Mouse (Mus musculus): ENCODE data around the gene Pcbp4.

The Pcbp4 gene

DNA sequence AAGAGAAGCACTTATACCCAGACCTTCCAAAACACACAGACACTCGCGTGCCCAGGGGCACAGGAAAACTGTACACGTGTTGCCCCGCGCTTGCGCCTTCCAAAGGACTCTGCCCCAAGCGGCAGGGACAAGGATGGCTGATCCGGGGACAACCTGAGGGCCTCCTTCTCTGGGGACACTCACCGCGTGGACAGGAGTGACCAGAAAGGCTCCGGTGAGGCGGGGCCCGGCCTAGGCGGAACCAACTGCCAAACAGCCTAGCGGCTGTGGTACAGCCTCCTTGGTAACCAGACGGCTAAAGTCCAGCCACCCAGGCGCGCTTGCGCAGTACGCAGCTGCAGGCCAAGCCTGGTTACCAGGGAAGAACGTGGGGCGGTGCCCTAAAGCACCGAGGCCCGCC lies 5.7 kb upstream of the Pcbp4 start, which contains the start of the genes Abhd14b and Abhd14a:
TSS of gene Abhd14b (plus strand) at position 112 of the 400 bp plus-strand sequence.
TSS of gene Abhd14a (minus strand) at position 331 of the 400 bp plus-strand sequence.
- DNase-seq (ENCODE audit: low spot score): peak; percentile 94

DNA sequence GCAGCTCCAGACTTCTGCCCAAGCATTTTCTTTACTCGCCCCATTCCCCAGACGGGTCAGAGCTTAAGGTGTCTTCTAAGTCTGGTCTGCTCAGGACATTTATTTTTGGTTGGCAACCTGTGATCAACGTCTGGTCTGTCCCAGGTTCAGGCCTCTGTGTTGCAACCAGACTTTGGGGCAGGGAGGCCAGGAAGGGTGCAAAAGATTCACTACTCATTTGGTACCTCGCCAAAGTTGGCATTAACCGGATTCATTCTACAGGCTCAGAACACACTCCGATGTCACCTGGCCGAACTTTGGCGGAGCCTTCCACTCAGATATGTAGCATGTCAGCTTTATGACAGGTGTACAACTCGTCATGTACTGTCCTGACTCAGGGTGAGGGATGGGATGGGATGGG lies 5.1 kb upstream of the Pcbp4 start:
- no peak for DNase-seq (ENCODE audit: low spot score)

DNA sequence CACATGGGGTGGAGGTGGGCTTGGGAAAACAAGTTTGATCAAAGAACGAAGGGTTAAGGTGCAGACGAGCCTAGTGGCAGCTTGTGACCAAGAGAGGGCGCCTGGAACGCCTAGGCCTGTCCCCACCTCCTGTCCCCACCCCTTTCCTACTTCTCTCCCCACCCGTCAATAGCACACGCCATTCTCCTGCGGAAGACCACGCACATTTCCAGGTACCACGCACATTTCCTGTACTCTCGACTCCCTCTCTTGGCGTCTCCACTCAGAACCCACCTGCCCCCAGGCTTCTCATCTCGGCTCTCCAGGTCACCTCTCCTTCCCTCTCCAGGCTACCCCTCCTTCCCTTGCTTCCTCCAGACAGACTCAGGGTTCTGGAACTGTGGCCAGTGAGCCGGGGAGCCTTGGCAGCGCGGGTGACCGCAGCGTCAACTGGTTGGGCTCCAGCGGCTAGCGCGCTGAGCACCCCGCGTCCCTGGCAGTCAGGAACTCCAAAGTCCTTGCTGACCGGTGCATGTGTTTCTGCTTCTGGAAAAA lies 4.5 kb upstream of the Pcbp4 start:
- DNase-seq (ENCODE audit: low spot score): peak; percentile 82

DNA sequence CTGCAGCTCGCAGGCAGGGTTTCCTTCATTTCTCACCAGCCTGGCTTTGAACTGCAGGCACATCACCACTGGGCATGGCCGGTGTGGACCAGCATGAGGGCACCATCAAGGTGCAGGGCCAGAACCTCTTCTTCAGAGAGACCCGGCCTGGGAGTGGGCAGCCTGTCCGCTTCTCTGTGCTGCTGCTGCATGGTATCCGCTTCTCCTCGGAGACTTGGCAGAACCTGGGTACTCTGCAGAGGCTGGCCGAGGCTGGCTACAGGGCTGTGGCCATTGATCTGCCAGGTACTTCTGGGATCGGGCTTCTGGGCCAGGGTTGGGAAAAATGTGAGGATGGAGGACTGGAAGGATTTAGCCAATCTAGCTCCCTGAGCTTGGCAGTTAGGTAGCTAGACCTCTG lies 3.1 kb upstream of the Pcbp4 start:
- no peak for DNase-seq (ENCODE audit: low spot score)

DNA sequence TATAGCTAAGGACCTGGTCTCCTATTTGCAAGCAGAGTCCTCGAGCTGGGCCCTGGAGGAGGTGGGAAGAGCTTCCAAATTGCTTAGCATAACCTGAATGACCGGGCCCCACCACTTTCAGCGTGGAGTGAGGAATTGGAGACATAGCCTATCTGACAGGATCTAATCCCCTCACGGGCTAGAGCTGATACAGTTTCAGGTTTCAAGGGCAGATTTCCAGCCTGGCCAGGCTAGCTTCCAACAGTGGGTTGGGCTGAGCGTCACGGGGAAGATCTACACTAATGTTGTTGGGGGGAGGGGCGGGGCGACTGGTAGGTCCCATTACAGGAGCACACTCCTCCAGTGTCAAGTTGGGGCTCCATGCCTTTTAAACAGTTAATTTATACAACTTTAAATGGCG lies 2.4 kb upstream of the Pcbp4 start:
- peak; percentile 37 for DNase-seq (ENCODE audit: low spot score)

DNA sequence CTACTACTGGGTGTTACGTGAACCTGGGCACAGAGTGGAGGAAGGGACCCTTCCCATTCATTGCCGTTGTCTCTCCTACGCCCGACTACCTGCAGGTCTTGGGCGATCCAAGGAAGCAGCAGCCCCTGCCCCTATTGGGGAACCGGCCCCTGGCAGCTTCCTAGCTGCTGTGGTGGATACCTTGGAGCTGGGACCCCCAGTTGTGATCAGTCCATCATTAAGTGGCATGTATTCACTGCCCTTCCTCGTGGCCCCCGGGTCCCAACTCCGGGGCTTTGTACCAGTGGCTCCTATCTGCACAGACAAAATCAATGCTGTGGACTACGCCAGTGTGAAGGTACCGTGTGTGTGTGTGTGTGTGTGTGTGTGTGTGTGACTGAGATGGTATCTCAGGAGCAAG lies 1.8 kb upstream of the Pcbp4 start:
- DNase-seq (ENCODE audit: low spot score): no peak

DNA sequence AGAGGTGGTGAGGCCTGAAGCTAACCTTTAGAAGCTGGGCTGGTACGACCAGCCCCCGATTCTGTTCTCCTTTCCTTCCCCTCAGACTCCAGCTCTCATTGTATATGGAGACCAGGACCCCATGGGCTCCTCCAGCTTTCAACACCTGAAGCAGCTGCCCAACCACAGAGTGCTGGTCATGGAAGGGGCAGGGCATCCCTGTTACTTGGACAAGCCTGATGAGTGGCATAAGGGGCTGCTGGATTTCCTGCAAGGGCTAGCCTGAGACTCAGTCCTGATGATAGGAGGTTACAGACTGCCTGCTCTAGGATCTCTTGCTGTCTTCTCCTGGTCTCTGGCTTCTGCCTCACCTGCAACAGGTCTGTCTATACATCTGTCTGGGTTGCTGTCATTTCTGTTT lies 1.2 kb upstream of the Pcbp4 start:
- DNase-seq (ENCODE audit: low spot score): no peak

DNA sequence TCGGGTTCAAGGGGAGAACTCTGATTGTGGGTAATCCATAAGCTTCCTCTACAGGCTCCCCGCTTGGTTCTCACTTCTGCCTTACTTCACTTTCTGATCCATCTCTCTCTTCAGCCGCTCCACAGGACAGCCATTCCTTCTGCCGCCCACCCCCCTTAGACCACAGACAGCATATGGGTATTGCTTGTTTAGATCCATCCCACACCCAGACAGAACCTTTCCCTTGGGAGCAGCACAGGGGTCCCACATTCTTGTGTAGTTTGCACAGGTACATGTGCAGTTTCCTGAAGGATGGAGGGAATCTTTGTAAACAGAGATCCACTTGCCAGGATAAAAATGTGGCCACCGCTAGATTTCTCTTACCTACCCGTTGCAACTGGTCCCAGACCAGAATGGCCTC lies 740 bp upstream of the Pcbp4 start:
- no peak for DNase-seq (ENCODE audit: low spot score)

DNA sequence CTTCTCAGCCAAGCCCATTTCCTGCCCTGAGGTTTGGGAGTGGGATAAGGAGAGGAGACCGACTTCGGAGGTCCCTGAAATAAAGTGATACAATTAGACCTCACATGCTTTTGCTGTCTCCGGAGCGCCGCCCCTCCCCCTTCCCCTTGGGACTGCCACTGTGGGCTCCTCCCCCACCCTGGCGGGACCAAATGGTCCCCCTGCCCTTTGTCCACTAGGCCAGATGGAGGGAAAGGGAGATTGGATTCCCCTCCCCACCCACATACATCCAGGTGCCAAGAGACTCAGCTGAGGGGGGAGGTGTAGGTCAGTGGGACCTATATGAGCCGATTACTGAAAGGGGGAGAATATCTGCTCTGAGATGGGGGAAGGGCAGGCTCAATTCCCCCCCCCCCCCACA lies 270 bp upstream of the Pcbp4 start:
- peak; percentile 82 for DNase-seq (ENCODE audit: low spot score)

DNA sequence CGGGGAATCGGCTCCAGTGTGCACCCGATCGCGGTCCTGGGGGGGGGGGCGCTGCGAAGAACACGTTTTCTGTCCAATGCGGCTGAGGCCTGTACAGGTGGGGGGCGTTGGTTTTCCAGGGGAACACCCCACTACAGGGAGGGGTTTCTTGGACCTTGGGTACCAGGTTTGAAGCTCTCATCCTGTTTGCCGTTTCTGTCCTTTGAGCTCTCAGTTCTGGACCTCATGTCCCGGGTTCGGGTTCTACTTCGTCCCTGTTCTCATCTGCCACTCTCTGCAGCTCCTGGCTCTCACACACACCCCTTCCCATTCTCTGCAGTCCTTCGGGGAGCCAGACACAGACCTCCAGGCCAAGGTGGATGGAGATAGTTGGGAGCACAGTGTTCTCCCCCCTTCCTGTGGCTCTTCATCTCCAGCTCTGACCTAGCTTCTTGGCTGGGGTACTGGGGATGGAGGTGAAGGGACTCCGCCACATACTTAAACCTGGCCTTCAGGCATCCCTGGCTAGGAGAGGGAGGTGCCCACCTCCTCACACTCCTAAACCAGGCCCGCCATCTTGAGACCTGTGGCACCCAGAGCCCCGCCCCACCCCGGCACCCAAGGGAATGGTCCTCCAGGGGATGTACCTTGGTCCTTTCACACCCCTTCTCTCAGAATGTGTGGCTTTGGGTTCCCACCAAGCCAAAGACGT lies 1.1 kb downstream of the Pcbp4 start:
- no peak for DNase-seq (ENCODE audit: low spot score)

DNA sequence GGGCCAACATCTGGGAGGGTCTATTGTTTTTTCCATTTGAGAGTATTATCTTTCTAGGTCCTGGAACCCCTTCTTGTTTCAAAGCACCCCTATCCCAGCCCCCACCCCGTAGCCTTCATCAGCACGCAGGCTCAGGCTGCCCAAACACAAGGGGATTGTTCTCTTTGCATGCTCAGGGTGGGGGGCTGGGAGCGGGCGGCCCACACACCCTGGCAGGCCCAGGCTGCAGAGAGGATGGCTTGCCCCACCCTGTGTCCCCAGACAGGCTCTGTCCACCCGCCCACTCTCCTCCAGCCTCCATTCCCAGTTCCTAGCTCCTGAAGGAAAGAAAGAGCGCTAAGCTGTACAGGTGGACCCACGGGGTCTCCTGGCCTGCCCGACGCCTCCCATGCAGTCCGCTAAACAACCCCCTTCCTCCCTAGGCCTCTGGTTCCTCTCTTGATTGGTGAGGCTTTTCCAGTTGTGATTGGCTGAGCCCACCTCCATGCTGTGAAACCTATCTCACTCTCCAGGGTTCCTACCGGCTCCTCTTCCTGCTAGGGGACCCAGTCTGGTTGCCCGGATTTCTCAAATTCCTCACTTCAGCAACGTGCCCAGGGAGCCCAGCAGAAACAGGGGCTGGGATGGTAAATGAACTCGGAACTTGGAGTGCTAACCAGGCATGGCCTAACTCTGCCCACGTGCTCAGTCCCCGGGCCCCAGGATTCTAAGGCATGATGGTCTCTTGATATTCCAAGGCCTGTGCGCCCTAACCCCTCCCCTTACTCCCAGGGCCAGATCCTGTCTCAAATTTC lies 2.0 kb downstream of the Pcbp4 start:
- peak; percentile 60 for DNase-seq (ENCODE audit: low spot score)

DNA sequence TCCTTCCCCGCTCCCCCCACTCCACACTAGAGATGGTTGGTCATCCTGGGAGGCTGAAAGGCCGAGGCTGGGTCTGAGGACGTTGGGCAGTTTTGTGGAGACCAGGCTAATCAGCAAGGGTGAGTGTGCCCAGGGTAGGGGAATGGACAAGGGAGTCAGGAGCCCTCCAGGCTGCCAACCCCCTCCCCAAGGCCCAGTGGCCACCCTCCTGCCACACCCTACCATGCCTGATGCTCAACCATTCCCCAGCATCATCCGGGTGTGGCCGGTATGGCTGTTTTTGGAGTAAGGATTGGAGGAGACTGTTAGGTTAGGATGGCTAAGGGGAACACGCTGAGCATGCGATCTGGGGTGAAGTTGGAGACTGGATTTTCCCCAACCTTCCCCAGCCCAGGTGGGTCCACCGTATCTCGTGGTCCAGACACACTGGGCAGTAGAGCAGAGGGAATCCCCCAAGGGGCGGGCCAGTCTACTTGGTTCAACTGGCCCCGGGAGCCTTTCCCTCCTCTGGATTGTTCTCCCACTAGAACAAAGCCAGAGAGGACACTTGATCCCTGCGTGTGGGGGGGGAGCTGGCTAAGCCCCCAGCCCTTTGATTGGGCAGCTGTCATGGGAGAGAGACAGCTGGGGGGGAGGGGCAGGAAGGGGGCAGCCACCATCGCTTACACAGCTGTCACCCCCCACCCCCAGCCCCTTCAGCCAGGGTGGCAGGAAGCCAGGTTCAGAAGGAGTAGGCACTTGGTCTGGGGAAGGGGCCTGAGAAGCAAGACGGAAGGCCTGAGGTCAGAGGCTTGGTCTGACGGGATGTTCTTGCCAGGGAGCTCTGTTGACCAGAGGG lies 3.5 kb downstream of the Pcbp4 start:
- peak; percentile 80 for DNase-seq (ENCODE audit: low spot score)

DNA sequence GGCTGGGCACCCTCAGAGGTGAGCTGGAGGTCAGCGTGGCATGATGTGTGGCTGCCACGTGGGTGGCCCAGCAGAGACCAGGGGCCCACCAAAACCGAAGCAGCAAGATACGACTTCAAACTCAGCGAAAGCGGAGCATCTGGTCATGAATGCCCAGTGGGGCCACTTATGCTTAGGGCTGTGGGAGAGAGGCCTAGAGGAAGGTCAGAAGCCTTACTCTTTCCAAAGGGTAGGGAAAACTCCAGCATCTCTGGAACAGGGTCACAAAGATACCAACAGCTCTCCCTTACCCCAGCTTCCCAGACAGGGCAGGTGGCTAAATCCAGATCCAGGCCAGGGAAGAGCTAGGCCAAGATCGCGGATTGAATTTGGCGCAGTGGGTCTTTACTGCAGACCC lies 4.1 kb downstream of the Pcbp4 start:
- DNase-seq (ENCODE audit: low spot score): peak; percentile 76

DNA sequence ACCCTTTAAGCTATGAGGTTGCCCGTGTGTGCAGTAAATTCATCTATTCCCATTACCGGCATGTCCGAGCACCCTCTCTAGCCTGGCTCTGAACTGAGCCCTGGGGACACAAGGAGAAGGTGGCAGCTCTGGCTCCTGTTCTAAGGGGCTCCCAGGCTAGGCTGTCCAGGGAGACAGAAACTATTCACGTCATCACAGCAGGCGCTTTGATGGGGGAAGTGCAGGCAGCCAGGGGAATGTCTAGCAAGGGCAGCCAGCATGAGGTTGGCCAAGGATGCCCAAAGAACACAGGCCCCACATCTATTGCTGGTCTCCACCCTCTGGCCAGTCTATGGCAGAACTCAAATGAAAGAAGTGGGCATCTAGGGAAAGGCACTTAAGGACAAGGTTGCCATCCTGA lies 4.8 kb downstream of the Pcbp4 start:
- no peak for DNase-seq (ENCODE audit: low spot score)

DNA sequence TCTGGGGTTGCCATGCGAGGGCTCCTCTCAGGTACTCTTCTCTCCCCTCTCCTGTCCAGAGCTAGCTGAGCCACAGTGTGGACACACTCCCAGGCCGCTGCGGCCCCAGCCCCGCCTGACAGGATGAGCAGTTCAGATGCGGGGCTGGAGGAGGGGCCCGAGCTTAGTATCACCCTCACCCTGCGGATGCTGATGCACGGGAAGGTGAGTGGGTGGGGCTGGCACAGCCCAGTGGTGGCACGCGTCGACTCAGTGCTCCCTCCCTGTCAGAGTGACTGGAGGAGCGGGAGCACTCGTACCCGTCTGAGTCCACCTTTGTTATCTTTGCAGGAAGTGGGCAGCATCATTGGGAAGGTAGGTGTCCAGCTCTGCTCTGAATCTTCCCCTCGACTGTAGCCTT lies 6.9 kb downstream of the Pcbp4 start:
- DNase-seq (ENCODE audit: low spot score): no peak

DNA sequence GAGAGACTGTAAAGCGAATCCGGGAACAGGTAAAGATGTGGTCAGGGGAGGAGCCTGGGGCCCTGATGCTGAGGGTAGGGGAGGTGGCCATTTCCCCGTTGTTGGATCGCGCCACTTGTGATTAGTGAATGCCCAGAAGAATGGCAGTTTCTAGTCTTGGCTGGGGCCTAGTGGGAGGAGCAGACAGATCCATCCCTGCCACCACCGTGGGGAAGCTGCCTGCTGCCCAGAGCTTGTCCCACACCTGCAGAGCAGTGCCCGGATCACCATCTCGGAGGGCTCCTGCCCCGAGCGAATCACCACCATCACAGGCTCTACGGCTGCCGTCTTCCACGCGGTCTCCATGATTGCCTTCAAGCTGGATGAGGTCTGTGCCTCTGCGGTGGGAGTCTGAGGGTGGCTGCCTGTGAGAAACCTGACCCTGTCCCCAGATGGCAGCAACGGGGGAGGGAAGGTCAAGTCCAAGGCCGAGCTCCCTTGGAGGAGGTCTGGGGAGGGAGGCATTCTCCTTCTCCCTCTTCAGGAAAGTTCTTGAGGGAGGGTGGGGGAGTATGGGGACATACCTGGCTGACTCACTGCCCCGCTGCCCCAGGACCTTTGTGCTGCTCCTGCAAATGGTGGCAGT lies 7.4 kb downstream of the Pcbp4 start:
- DNase-seq (ENCODE audit: low spot score): no peak

DNA sequence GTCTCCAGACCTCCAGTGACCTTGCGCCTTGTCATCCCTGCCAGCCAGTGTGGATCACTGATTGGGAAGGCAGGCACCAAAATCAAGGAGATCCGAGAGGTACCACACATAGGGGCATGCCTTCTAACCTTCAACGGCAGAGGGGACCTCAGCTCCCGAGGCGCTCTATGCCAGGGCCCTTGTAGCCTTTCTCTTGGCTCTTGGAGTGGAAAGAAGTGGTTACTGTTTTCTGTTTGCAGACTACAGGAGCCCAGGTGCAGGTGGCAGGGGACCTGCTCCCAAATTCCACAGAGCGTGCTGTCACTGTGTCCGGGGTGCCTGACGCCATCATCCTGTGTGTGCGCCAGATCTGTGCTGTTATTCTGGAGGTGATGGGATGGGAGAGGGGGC lies 7.9 kb downstream of the Pcbp4 start:
- DNase-seq (ENCODE audit: low spot score): no peak

DNA sequence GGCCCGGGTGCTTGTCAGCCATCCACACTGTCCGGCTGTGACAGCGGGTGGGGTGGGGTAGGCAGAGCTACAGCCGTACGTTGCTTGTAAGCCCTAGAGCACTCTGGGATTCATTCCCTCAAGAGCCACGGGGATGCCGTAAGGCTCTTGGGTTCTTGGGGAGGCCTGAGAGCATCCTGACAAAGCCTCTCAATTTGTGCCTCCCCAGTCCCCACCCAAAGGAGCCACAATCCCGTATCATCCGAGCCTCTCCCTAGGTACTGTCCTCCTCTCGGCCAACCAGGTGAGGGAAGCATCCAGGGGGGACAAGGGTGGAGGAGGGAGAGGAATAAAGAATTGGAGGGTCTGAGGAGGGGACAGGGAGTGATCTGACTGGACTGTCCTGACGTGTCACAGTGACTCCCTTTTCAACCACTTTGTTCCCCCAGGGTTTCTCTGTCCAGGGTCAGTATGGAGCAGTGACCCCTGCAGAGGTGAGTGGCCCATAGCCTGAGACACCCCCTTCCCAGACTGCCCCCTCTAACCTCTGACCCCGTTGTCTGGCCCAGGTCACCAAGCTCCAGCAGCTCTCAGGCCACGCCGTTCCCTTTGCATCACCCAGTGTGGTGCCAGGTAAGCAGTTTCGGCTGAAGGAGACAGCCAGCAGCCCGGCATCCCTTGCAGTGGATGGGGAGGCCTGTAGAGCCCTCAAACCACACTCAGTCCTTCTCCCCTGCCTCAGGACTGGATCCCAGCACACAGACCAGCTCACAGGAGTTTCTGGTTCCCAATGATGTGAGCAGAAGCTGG lies 8.7 kb downstream of the Pcbp4 start:
- DNase-seq (ENCODE audit: low spot score): no peak

DNA sequence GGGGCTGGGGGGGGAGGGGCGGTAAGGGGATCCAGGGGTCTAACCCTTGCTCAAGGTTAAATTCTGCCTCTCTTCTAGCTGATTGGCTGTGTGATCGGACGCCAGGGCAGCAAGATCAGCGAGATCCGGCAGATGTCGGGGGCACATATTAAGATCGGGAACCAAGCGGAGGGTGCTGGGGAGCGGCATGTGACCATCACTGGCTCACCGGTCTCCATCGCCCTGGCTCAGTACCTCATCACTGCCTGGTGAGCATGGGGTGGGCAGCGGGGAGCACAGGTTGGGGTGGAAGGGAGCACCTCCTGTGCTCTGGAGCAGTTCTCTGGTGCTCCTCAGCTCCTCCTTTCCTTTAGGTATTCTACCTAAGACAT lies 9.3 kb downstream of the Pcbp4 start:
- no peak for DNase-seq (ENCODE audit: low spot score)

DNA sequence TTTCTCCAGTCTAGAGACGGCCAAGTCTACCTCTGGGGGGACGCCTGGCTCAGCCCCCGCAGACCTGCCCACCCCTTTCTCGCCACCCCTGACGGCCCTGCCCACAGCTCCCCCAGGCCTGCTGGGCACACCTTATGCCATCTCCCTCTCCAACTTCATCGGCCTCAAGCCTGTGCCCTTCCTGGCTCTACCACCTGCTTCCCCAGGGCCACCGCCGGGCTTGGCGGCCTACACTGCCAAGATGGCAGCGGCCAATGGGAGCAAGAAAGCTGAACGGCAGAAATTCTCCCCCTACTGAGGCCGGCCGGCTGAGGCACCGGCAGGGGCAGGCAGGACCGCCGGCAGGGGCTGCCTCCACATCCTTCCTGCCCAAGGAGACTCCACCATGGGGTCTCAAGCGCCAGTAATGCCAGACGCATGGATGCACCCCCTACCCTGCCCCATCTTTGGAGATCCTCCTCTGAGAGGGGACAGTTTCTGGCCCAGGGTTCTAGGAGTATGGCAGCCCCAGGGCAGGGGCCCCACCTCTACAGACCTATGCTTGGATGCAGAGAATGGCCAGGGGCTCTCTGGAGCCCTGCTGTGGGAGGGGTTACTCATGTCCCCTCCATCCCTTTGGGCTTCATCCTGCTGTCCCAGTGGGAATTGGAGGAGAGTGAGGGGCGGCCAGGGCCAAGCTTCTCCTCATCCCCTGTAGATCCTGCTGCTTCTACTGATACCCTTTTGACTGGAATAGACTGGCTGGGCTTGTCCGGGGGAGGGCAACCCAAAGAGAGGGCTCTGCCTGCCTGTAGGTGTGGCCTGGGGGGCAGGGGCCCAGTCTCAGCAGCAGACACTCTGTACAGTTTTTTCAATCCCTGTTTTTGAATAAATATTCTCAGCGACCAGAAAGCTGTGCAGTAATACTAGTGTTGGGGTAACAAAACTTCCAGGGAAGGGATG lies 10.3 kb downstream of the Pcbp4 start:
- no peak for DNase-seq (ENCODE audit: low spot score)

All from retina, embryonic 14.5 days (tissue).